Mouse (Mus musculus): ENCODE data around the gene Gnb5. TPM values are rescaled to one million over a fixed set of nuclear protein-coding genes. Genes with fewer than 3 reads are reported as not detected.
A peak's percentile ranks its signal among the peaks of the same experiment; 100 is the strongest.

Gene Gnb5
- polyA plus RNA-seq, 1 experiment from 2014 or later = 15.6 TPM

GRCm38 (mm10) chr9:75308621-75309020 lies 2.5 kb downstream of the Gnb5 start:
- no peak overlapping the region for H3K4me2 ChIP-seq
- 49% methylated on average over 5 of the region's 5 CpGs for WGBS

GRCm38 (mm10) chr9:75312008-75312407 lies 5.9 kb downstream of the Gnb5 start:
- no peaks in the 10 kb centered on the region for H3K36me3 ChIP-seq
- no peaks in the 10 kb centered on the region for H3K9me3 ChIP-seq
- no peak overlapping the region for H3K9ac ChIP-seq
- 17% methylated on average over 4 of the region's 4 CpGs for WGBS
- peaks cover 9% of the 10 kb centered on the region for H3K4me1 ChIP-seq
- no peak overlapping the region for H3K4me2 ChIP-seq
- H3K27ac ChIP-seq = no peak overlapping the region
- ATAC-seq (ENCODE audit: borderline replicate concordance, extremely low read depth, low FRiP score, low TSS enrichment) = no peak
- no peaks in the 10 kb centered on the region for H3K27me3 ChIP-seq
- H3K4me3 ChIP-seq = no peak overlapping the region

More at GRCm38 (mm10) chr9:75308621-75309020, 2.5 kb downstream of the Gnb5 start:
- H3K27ac ChIP-seq = no peak overlapping the region
- H3K27me3 ChIP-seq = no peaks in the 10 kb centered on the region
- H3K9me3 ChIP-seq = no peaks in the 10 kb centered on the region
- no peak for ATAC-seq (ENCODE audit: borderline replicate concordance, extremely low read depth, low FRiP score, low TSS enrichment)
- no peaks in the 10 kb centered on the region for H3K4me1 ChIP-seq
- H3K9ac ChIP-seq = no peak overlapping the region
- no peaks in the 10 kb centered on the region for H3K36me3 ChIP-seq
- no peak overlapping the region for H3K4me3 ChIP-seq

- 19% methylated on average over 11 of the region's 11 CpGs for WGBS
- Histone ChIP-seq H3K9ac (peak overlapping the region; percentile 33; the same call in 1 of the 2 replicates), H3K9me3 (no peaks in the 10 kb centered on the region), H3K36me3 (no peaks in the 10 kb centered on the region), H3K4me1 (peaks cover 9% of the 10 kb centered on the region), H3K4me3 (peak overlapping the region; percentile 66), H3K27me3 (no peaks in the 10 kb centered on the region), H3K27ac (no peak overlapping the region), H3K4me2 (peak overlapping the region; percentile 87)
- ATAC-seq (ENCODE audit: borderline replicate concordance, extremely low read depth, low FRiP score, low TSS enrichment) = 0 out of 2 replicates have a peak, but pooled peaks have one; percentile 5
Observed at GRCm38 (mm10) chr9:75313138-75313831, 7.2 kb downstream of the Gnb5 start.

GRCm38 (mm10) chr9:75313832-75314516 lies 7.9 kb downstream of the Gnb5 start:
- no peaks in the 10 kb centered on the region for H3K9me3 ChIP-seq
- ATAC-seq (ENCODE audit: borderline replicate concordance, extremely low read depth, low FRiP score, low TSS enrichment) = peak; percentile 84
- H3K4me2 ChIP-seq = peak overlapping the region; percentile 87
- H3K9ac ChIP-seq = peak overlapping the region; percentile 33
- H3K27ac ChIP-seq = peak overlapping the region; percentile 54
- peak overlapping the region; percentile 66 for H3K4me3 ChIP-seq
- H3K4me1 ChIP-seq = peaks cover 9% of the 10 kb centered on the region
- under 1% methylated on average over 52 of the region's 52 CpGs for WGBS
- H3K36me3 ChIP-seq = no peaks in the 10 kb centered on the region
- H3K27me3 ChIP-seq = no peaks in the 10 kb centered on the region

GRCm38 (mm10) chr9:75314517-75315105 lies 8.5 kb downstream of the Gnb5 start:
- WGBS = 5% methylated on average over 22 of the region's 22 CpGs
- no peaks in the 10 kb centered on the region for H3K36me3 ChIP-seq
- peak overlapping the region; percentile 66 for H3K4me3 ChIP-seq
- peak overlapping the region; percentile 33 for H3K9ac ChIP-seq
- H3K9me3 ChIP-seq = no peaks in the 10 kb centered on the region
- peak overlapping the region; percentile 87 for H3K4me2 ChIP-seq
- H3K27ac ChIP-seq = peak overlapping the region; percentile 54
- H3K4me1 ChIP-seq = peaks cover 9% of the 10 kb centered on the region
- no peak for ATAC-seq (ENCODE audit: borderline replicate concordance, extremely low read depth, low FRiP score, low TSS enrichment)
- no peaks in the 10 kb centered on the region for H3K27me3 ChIP-seq

GRCm38 (mm10) chr9:75315238-75315637 lies 9.2 kb downstream of the Gnb5 start:
- no peak overlapping the region for H3K27ac ChIP-seq
- peak overlapping the region; percentile 87; the same call in 1 of the 2 replicates for H3K4me2 ChIP-seq
- H3K9ac ChIP-seq = no peak overlapping the region
- no peaks in the 10 kb centered on the region for H3K36me3 ChIP-seq
- no peaks in the 10 kb centered on the region for H3K27me3 ChIP-seq
- no peaks in the 10 kb centered on the region for H3K9me3 ChIP-seq
- H3K4me3 ChIP-seq = no peak overlapping the region
- peaks cover 9% of the 10 kb centered on the region for H3K4me1 ChIP-seq
- no peak for ATAC-seq (ENCODE audit: borderline replicate concordance, extremely low read depth, low FRiP score, low TSS enrichment)
- 58% methylated on average over 3 of the region's 3 CpGs for WGBS

GRCm38 (mm10) chr9:75316771-75317170 lies 10.7 kb downstream of the Gnb5 start:
- 76% methylated on average over 6 of the region's 6 CpGs for whole genome bisulfite sequencing
- Histone ChIP-seq H3K4me2 (no peak overlapping the region), H3K27ac (no peak overlapping the region), H3K4me3 (no peak overlapping the region), H3K9me3 (no peaks in the 10 kb centered on the region), H3K36me3 (no peaks in the 10 kb centered on the region), H3K9ac (no peak overlapping the region), H3K4me1 (peaks cover 9% of the 10 kb centered on the region), H3K27me3 (no peaks in the 10 kb centered on the region)
- ATAC-seq (ENCODE audit: borderline replicate concordance, extremely low read depth, low FRiP score, low TSS enrichment) = no peak

GRCm38 (mm10) chr9:75318196-75318595 lies 12.1 kb downstream of the Gnb5 start:
- Histone ChIP-seq H3K4me2 (no peak overlapping the region), H3K9ac (no peak overlapping the region), H3K36me3 (no peaks in the 10 kb centered on the region), H3K4me1 (peaks cover 9% of the 10 kb centered on the region), H3K27ac (no peak overlapping the region), H3K27me3 (no peaks in the 10 kb centered on the region), H3K9me3 (no peaks in the 10 kb centered on the region), H3K4me3 (no peak overlapping the region)
- ATAC-seq (ENCODE audit: borderline replicate concordance, extremely low read depth, low FRiP score, low TSS enrichment) = no peak
- WGBS = 93% methylated on average over 2 of the region's 2 CpGs

- Histone ChIP-seq H3K9me3 (no peaks in the 10 kb centered on the region), H3K4me1 (peaks cover 9% of the 10 kb centered on the region), H3K9ac (no peak overlapping the region), H3K36me3 (no peaks in the 10 kb centered on the region), H3K27me3 (no peaks in the 10 kb centered on the region), H3K4me3 (no peak overlapping the region), H3K4me2 (no peak overlapping the region), H3K27ac (no peak overlapping the region)
- ATAC-seq (ENCODE audit: borderline replicate concordance, extremely low read depth, low FRiP score, low TSS enrichment) = no peak
- 76% methylated on average over 3 of the region's 3 CpGs for WGBS
Observed at GRCm38 (mm10) chr9:75319365-75319764, 13.3 kb downstream of the Gnb5 start.

GRCm38 (mm10) chr9:75322099-75322885 lies 16.2 kb downstream of the Gnb5 start:
- H3K4me3 ChIP-seq = no peak overlapping the region
- H3K9ac ChIP-seq = no peak overlapping the region
- no peak for ATAC-seq (ENCODE audit: borderline replicate concordance, extremely low read depth, low FRiP score, low TSS enrichment)
- H3K4me2 ChIP-seq = no peak overlapping the region
- no peak overlapping the region for H3K27ac ChIP-seq
- H3K4me1 ChIP-seq = no peaks in the 10 kb centered on the region
- H3K9me3 ChIP-seq = no peaks in the 10 kb centered on the region
- WGBS = 65% methylated on average over 13 of the region's 13 CpGs
- no peaks in the 10 kb centered on the region; the same call in 1 of the 2 replicates for H3K36me3 ChIP-seq
- H3K27me3 ChIP-seq = no peaks in the 10 kb centered on the region

- no peak for ATAC-seq (ENCODE audit: borderline replicate concordance, extremely low read depth, low FRiP score, low TSS enrichment)
- Histone ChIP-seq H3K4me1 (no peaks in the 10 kb centered on the region), H3K27ac (no peak overlapping the region), H3K9me3 (no peaks in the 10 kb centered on the region), H3K36me3 (peaks cover 6% of the 10 kb centered on the region; the same call in 1 of the 2 replicates), H3K4me2 (no peak overlapping the region), H3K27me3 (no peaks in the 10 kb centered on the region), H3K9ac (no peak overlapping the region), H3K4me3 (no peak overlapping the region)
- 90% methylated on average over 3 of the region's 3 CpGs for WGBS
Observed at GRCm38 (mm10) chr9:75328047-75328446, 22.0 kb downstream of the Gnb5 start.
